ENCODE assay signal across 13 mouse cellular contexts in the genomic region with DNA sequence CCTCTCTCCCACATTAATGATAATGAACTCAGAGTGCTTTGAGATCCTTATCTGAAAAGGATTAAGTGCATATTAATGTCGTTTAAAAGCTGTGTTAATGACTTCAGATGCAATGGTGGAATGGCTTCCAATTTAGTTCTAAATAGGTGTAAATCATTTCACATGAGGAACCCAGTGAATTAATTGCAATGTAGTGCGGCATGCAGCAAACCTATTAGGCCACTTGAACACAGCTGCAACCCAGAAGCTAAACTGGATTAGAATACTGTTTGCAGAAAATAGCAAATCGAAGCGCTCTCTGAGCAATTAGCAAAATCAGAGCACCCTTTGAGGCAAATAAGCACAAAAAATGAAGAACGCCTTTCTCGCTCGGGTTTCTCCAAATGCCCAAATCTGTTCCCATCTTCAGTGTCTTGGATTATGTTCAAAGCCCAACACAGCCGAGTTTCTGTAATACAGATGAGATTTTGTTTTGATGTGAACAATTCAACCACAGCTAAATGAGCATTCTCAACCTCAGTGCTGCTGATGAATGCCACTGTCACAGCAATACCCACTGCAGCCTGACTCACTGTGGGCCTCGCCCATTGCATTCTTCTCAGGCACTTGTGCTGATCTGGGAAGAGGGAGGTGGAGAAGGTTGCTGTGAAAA.
DNase-seq lines count a peak whose midpoint lies in the region; ATAC-seq and TF ChIP-seq lines count a peak whose summit lies in the region.
"Had no signal": no experiment of that assay in that cellular context is flagged by ENCODE, and none has a peak within 500 bp of the region (broad histone marks: within the 10 kb centered on the region; RNA-seq: fewer than 3 reads in every experiment).

No protein-coding gene starts in this region.

- WGBS in forebrain, embryonic 12.5 days: 19% methylated on average over 9 of the region's 9 CpGs
- WGBS in intestine, embryonic 16.5 days: 79% methylated on average over 9 of the region's 9 CpGs

- peak overlapping the region; percentile 71 for H3K27ac ChIP-seq in forebrain, embryonic 12.5 days
- H3K27ac ChIP-seq in left cerebral cortex, adult 2 months: peak overlapping the region; percentile 21
- H3K27ac ChIP-seq in intestine, embryonic 16.5 days (ENCODE audit: low read length): no peak overlapping the region

- TF ChIP-seq CTCF in left cerebral cortex, adult 2 months (IDR thresholded peaks at IDR 0.05): no peak

- intact Hi-C loops in left cerebral cortex, postnatal 4 days (cut with DNase I): no loop called here
- intact Hi-C loops in left cerebral cortex, adult 2 months (cut with DNase I): no loop called here

- ATAC-seq in forebrain, embryonic 12.5 days (ENCODE audit: low FRiP score): peak; percentile 92
- ATAC-seq in megakaryocyte-erythroid progenitor cell, adult 5-6 weeks (replicated peaks; ENCODE audit: low FRiP score, low TSS enrichment, poor library complexity, severe bottlenecking): no peak
- no peak for ATAC-seq in intestine, embryonic 16.5 days
- ATAC-seq: CD4-positive, CD25-positive, alpha-beta regulatory T cell, adult 4 months had no signal

- H3K4me2 ChIP-seq in forebrain, embryonic 12.5 days: peak overlapping the region; percentile 0; the same call in 1 of the 2 replicates
- no peak overlapping the region for H3K4me2 ChIP-seq in intestine, embryonic 16.5 days (ENCODE audit: low read depth, low read length)

- H3K9ac ChIP-seq in forebrain, embryonic 12.5 days: no peak overlapping the region
- H3K9ac ChIP-seq in intestine, embryonic 16.5 days (ENCODE audit: low read depth, low read length): no peak overlapping the region

- H3K9me3 ChIP-seq in forebrain, embryonic 12.5 days: no peaks in the 10 kb centered on the region
- no peaks in the 10 kb centered on the region for H3K9me3 ChIP-seq in intestine, embryonic 16.5 days (ENCODE audit: control insufficient read depth, low read length)

- peaks cover 9% of the 10 kb centered on the region for H3K4me1 ChIP-seq in forebrain, embryonic 12.5 days
- H3K4me1 ChIP-seq in intestine, embryonic 16.5 days (ENCODE audit: control insufficient read depth, insufficient read depth, low read length): no peaks in the 10 kb centered on the region

- H3K4me3 ChIP-seq in forebrain, embryonic 12.5 days (replicated peaks): no peak overlapping the region
- no peak overlapping the region for H3K4me3 ChIP-seq in left cerebral cortex, adult 2 months
- H3K4me3 ChIP-seq in intestine, embryonic 16.5 days (ENCODE audit: low read length): no peak overlapping the region
- H3K4me3 ChIP-seq: myocyte had no signal

- peak; percentile 40 for DNase-seq in left cerebral cortex, adult 11 months (ENCODE audit: low spot score)
- no peak for DNase-seq in left cerebral cortex, postnatal 4 days
- peak; percentile 23 to 38 for DNase-seq in left cerebral cortex, adult 2 months (ENCODE audit: extremely low spot score in 1 of 2, low spot score in 2 of 2)
- peak; percentile 65 for DNase-seq in retina, postnatal 1 day
- DNase-seq in spleen, postnatal 4 days (ENCODE audit: low spot score in 2 of 2): no peak
- DNase-seq: cerebellum, postnatal 14 days; heart, adult 18-20 months; kidney, postnatal 14 days had no signal

- H3K27me3 ChIP-seq in forebrain, embryonic 12.5 days: no peaks in the 10 kb centered on the region
- H3K27me3 ChIP-seq in intestine, embryonic 16.5 days (replicated peaks; ENCODE audit: control insufficient read depth, insufficient read depth, low read length): no peaks in the 10 kb centered on the region

- no peaks in the 10 kb centered on the region for H3K36me3 ChIP-seq in forebrain, embryonic 12.5 days (replicated peaks)
- H3K36me3 ChIP-seq in intestine, embryonic 16.5 days (ENCODE audit: control insufficient read depth, insufficient read depth, low read length): no peaks in the 10 kb centered on the region

Comparison
In these comparisons a context has a peak if more than half of its experiments do, and no peak if none do; other contexts are left out.
1. DNase-seq: peak in left cerebral cortex, adult 11 months (single experiment), left cerebral cortex, adult 2 months (2 of 2) and retina, postnatal 1 day (single experiment); none in left cerebral cortex, postnatal 4 days (single experiment) and spleen, postnatal 4 days (0 of 2).